Mouse (Mus musculus) lung, adult 2 months (tissue): ENCODE measurements around the gene Onecut1. TPM values are rescaled to one million over a fixed set of nuclear protein-coding genes. Genes with fewer than 3 reads are reported as not detected.

ENCODE experiments used
- DNase-seq: peaks from one replicate; pipeline ENCODE4 v3.0.0; 2022
- H3K4me1 ChIP-seq: fragments of 200-500 bp; 2 replicates; pipeline ENCODE4 v1.6.1; 2011; ENCODE audit warnings: low read length; ENCODE audit not compliant: control insufficient read depth, insufficient read depth
- H3K4me3 ChIP-seq: fragments of 200-500 bp; replicated peaks from 2 replicates; pipeline ENCODE3; 2011; ENCODE audit warnings: low read depth, mild to moderate bottlenecking, control low read depth, low read length; ENCODE audit errors: extremely low read depth
- CTCF ChIP-seq: fragments of 200-500 bp; IDR thresholded peaks from 2 replicates; pipeline ENCODE4 v1.5.1; 2011; ENCODE audit warnings: mild to moderate bottlenecking, low read length, control low read depth; ENCODE audit not compliant: insufficient read depth
- POLR2A ChIP-seq: fragments of 200-500 bp; IDR thresholded peaks from 2 replicates; pipeline ENCODE4 v1.6.1; 2011; ENCODE audit warnings: low read depth, mild to moderate bottlenecking, control low read depth, low read length, borderline replicate concordance; ENCODE audit errors: extremely low read depth
- WGBS: fragments of 180-500 bp; shearing (Covaris S2); methylation state at CpG from one replicate; pipeline ENCODE4 v1.1.7; 2018; 5-methylcytosine and 5-hydroxymethylcytosine counted together
- polyA plus RNA-seq: library from polyadenylated mRNA; depleted of rRNA; stranded (reverse); fragments of >200 nt; gene quantifications from 2 replicates; pipeline ENCODE4 v1.2.3, GENCODE M21; 2012; rRNA removed

Gene Onecut1
- polyA plus RNA-seq: not detected in 2 replicates

DNA sequence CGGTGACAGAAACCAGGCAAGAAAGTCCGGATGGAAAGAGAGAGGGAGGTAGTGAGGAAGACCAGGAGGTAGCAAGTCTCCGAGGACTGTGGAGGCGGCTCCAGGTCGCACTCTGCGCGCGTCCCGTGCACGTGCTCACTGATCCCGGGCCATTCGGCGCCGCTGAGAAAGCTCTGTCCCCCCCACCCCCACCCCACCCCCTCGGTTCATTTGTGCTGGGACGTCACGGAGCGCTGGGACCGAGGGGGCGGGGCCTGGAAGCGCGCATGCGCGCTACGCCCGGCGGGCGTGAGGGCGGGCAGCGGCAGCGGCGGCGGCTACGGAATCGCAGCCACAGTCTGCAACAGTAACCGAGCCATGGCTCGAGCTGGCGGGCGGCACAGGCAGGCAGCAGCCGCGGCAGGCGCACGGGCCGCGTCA lies at the start of gene Onecut1:
TSS of gene Onecut1 (plus strand) at position 361 of the 420 bp plus-strand sequence.
- WGBS: under 1% methylated on average over 45 of the region's 45 CpGs
- no peak for DNase-seq
- TF ChIP-seq CTCF (no peak), POLR2A (no peak)
- Histone ChIP-seq H3K4me3 (peak within 1 kb of the TSS; percentile 42), H3K4me1 (peaks cover 14% of the 10 kb centered on the region)

DNA sequence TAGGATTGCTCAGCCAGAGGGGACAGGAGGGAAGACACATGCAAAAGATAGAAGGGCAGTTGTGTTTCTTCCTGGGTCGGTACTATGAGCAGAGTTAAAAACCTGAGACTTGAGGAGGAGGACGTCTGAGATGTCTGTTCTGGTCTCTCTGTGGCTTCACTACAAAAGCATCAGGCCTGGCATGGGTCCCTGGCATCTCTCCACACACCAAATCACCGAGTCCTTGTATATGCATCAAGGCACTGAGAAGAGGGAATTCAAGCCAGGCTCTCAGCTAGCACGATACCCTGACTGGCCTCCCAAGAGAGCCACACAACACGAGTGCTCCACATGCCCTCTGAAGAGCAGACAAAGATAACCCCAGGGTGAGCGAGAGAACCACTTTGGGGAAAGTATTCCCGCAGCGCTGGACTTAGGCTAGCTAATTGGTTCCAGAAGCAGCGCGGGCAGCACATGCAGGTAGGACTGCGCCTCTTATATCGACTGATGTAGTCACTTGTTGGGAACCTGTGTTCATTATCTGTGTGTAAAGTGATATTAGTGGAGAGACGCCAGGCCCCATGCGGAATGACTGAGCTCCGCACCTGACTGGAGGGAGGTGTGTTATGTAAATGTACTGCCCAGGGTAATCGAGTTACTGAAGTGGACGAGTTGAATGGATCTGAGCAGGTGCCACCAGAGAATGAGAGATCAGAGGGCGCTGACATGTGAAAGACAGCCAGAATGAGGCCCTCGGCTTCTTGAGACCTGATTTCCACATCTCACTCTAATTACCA lies 41.8 kb upstream of the Onecut1 start:
- WGBS: 44% methylated on average over 19 of the region's 19 CpGs
- Histone ChIP-seq H3K4me3 (no peak overlapping the region), H3K4me1 (no peaks in the 10 kb centered on the region)
- DNase-seq: no peak
- TF ChIP-seq POLR2A (no peak), CTCF (no peak)

DNA sequence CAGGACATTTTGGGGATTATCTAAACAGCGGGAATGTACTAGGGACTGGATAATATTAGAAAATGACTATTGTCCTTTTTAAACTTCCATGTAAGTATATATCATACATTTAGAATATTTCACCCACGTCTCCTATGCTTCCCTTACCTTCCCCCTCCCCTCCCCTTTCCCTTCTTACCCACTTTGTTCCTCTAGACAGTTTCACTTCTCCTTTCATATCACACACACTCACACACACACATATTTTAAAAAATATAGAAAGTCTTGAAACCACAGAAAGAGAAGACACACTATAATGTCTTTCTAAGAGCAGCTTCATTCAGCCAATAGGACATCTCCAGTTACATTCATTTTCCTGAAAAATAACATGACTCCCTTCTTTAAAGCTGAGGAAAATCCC lies 36.6 kb upstream of the Onecut1 start:
- no peak for TF ChIP-seq POLR2A
- no peak for TF ChIP-seq CTCF
- WGBS: 66% methylated on average over 2 of the region's 2 CpGs
- Histone ChIP-seq H3K4me1 (no peaks in the 10 kb centered on the region), H3K4me3 (no peak overlapping the region)
- no peak for DNase-seq

DNA sequence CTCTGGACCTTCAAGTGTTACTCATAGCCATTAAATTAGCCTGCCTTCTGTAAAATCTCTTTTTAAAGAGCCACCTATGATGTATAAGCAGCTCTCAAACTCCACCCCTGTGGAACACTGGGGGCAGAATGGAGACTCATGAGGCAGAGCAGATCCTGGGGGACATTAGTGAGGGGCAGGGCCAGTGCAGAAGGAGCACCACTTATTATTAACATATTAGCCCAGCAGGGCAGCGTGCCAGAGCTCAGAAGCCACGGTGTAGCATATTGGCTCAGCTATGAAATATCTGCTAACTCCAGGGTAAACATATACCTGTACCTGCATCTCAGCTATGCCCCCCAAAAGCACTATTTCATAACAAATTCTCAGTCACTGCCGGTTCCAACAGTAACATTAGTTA lies 32.5 kb upstream of the Onecut1 start:
- TF ChIP-seq CTCF: no peak
- no peak for TF ChIP-seq POLR2A
- no peak for DNase-seq

DNA sequence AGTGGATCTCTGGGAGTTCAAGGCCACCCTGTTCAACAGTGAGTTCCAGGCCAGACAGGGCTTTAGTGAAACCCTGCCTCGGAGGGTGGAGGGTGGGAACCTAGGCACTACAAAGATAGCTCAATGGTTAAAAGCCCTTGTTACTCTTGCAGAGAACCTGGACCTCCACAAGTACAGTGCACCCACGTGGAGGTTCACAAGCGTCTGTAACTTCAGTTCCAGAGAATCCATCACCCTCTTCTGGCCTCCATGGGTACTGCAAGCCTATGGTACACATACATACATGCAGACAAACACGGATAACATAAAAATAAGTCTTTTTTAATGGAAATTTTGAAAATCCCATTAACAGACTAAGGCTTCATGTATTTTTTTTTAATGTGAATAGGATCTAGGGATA lies 18.8 kb upstream of the Onecut1 start:
- no peaks in the 10 kb centered on the region for H3K4me1 ChIP-seq
- H3K4me3 ChIP-seq: no peak overlapping the region
- WGBS: 82% methylated on average over 4 of the region's 4 CpGs
- TF ChIP-seq CTCF (no peak), POLR2A (no peak)
- no peak for DNase-seq

More for the DNA sequence above, 32.5 kb upstream of the Onecut1 start:
- no peaks in the 10 kb centered on the region for H3K4me1 ChIP-seq
- no peak overlapping the region for H3K4me3 ChIP-seq
- WGBS: 59% methylated on average over 3 of the region's 3 CpGs

DNA sequence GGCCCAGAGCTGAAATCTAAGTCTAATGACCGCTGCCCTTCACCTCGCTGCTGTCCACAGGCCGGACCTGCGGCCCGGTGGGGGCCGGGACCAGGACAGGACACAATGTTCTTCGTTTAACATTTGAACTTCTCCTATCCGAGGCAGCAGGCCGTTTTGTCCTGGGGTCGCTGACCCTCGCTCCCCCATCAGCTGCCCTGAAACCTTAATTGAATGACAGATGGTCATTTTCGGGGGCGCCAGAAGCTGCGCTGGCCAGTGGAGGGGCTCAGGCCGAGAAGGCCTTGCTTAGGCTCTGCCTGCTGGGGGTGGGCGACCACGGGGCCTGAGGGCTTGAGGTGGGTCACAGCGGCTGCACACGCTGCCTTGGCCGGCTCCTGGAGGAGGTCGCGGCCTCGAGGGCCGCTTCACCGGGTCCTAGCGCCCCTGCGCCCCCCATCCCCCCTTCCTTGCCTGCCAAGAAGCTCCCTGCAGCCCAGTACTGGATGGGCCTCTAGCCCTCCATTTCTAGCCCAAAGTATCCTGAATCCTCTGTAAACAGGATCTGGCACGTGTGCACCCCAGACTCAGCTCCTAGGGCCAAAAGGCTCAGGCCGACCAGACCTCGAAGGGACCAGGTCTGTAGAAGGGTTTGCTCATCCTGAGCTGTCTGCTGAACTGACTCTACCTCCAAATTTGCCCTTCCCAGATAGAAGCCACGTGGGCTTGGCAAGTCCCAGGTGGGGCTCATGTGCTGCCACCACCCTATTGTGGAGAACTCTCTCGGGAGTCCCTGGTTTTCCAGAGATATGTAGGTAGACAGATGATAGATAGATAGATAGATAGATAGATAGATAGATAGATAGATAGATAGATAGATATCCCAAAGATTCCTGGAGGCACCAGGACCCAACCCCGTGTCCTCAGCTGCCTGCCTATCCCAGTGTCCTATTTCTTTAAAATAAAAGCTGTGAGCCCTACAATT lies 14.6 kb upstream of the Onecut1 start:
- H3K4me3 ChIP-seq: no peak overlapping the region
- 4% methylated on average over 33 of the region's 33 CpGs for WGBS
- TF ChIP-seq CTCF: no peak
- TF ChIP-seq POLR2A: no peak

DNA sequence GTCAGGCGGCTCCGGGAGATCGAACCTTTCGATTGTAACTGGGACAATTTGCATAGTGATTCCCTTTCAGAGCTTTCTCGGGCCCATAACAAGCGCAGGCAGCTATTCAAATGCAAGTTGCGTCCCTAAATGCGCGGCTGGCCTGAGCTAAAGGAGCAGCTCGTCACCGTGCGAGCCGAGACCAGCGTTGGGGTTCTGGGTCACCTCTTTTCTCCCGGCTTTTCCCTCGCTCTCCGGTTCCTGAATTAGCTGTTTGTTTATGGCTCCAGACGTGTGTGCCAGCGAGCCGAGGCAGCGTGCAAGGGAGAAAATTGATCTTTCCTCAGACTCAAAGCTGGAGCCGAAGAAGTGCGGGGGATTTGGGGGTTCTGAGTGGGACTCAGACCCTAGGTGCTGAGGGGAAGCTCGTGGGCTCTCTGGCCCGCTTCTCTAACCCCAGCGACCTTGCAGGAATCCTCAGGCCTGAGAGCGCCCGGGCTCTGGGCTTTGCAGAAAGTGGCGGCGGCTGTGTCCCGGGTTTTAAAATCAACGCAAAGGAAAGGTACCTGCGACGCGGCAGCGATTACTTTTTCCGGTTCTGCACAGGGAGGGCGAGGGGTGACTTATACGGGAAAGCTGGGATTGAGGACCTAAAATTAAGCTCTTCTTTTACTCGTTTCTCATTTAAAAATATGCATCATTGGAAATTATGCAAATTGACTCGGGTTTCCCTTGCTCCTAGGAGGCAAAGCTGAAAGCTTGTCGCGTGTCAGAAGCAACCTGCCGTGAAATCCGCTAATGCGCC lies 13.1 kb upstream of the Onecut1 start:
- Histone ChIP-seq H3K4me1 (peaks cover 6% of the 10 kb centered on the region; the same call in 1 of the 2 replicates), H3K4me3 (no peak overlapping the region)
- WGBS: 2% methylated on average over 46 of the region's 46 CpGs
- DNase-seq: no peak
- TF ChIP-seq CTCF (no peak), POLR2A (no peak)

More for the DNA sequence above, 14.6 kb upstream of the Onecut1 start:
- H3K4me1 ChIP-seq: peaks cover 6% of the 10 kb centered on the region; the same call in 1 of the 2 replicates
- no peak for DNase-seq

DNA sequence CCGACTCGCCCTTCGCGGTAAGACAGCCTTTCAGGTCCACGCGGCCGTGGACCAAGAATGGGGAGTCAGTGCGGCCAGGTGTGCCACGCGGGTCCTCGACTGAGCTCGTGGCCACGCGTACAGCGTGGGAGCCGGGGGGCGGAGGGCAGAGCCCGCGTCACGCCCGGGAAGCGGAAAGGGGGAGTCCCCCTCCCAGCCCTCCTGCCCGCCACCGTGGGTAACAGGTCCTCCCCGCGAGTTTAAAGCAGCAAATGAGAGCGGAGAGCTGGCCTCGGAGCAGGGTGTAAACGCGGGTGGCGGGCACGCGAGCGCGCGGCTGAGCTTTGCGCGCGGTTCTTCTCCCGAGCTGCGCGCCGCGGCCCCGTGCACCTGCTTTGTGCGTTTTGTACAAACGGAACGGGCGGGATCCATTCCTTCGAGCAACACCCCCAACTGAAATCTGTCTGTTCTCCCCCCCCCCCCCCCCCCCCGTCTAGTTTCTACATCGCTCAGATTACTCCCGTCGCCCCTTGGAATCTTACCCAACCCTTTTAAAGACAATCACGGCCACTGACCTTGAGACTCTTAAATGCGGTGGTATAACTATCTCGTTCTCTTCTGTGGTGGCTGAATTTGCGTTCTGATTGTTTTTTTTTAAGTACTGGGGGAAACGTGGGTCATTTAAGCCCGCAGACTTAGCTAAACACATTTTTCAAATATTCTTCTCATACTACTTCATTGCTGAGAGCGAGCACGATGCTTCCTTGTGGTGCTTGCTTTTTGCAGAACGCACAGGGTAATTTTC lies 12.3 kb upstream of the Onecut1 start:
- Histone ChIP-seq H3K4me3 (no peak overlapping the region), H3K4me1 (peaks cover 6% of the 10 kb centered on the region; the same call in 1 of the 2 replicates)
- 4% methylated on average over 63 of the region's 63 CpGs for WGBS
- no peak for DNase-seq
- TF ChIP-seq POLR2A: no peak
- TF ChIP-seq CTCF: no peak
